Mouse (Mus musculus) heart, embryonic 16.5 days (tissue): ENCODE data around the gene Olfr1413. TPM values are rescaled to one million over a fixed set of nuclear protein-coding genes. Genes with fewer than 3 reads are reported as not detected.

Experiments used
- ATAC-seq: fragments of 200-750 bp; cut with Nextera tagmentation; replicated peaks from 2 replicates; pipeline ENCODE4 v1.8.0; 2017; ENCODE audit warnings: moderate number of reproducible peaks; ENCODE audit not compliant: insufficient read depth, low FRiP score; ENCODE audit errors: extremely low read depth
- H3K27ac ChIP-seq: fragments of 300-500 bp; sonication (generic); 2 replicates; pipeline ENCODE4 v1.5.1; 2014; ENCODE audit warnings: mild to moderate bottlenecking, low read length, control low read depth, moderate library complexity
- H3K27me3 ChIP-seq: fragments of 300-500 bp; sonication (generic); 2 replicates; pipeline ENCODE4 v1.6.1; 2014; ENCODE audit warnings: low read length, mixed read lengths; ENCODE audit not compliant: control insufficient read depth, insufficient read depth
- H3K36me3 ChIP-seq: fragments of 300-500 bp; sonication (generic); 2 replicates; pipeline ENCODE4 v1.6.1; 2014; ENCODE audit not compliant: control insufficient read depth, insufficient read depth
- H3K4me1 ChIP-seq: fragments of 300-500 bp; sonication (generic); 2 replicates; pipeline ENCODE4 v1.6.1; 2014; ENCODE audit warnings: low read length, mixed read lengths; ENCODE audit not compliant: control insufficient read depth, insufficient read depth
- H3K4me2 ChIP-seq: fragments of 300-500 bp; sonication (generic); 2 replicates; pipeline ENCODE4 v1.6.1; 2014; ENCODE audit warnings: low read depth, mild to moderate bottlenecking, control low read depth, low read length
- H3K4me3 ChIP-seq: fragments of 300-500 bp; sonication (generic); 2 replicates; pipeline ENCODE4 v1.5.1; 2014; ENCODE audit warnings: mild to moderate bottlenecking, control low read depth, low read length
- H3K9ac ChIP-seq: fragments of 300-500 bp; sonication (generic); 2 replicates; pipeline ENCODE4 v1.6.1; 2014; ENCODE audit warnings: low read length, control low read depth
- H3K9me3 ChIP-seq: fragments of 300-500 bp; sonication (generic); replicated peaks from 2 replicates; pipeline ENCODE4 v1.6.1; 2016; ENCODE audit warnings: low read length; ENCODE audit not compliant: control insufficient read depth
- WGBS: fragments of 180-500 bp; shearing (Covaris S2); extraction: QIAGEN DNeasy Blood & Tissue Kit; methylation state at CpG from one replicate; pipeline ENCODE4 v1.1.7; 2014; 5-methylcytosine and 5-hydroxymethylcytosine counted together
- polyA plus RNA-seq: library from polyadenylated mRNA; unstranded; fragments of >200 nt; fragmentation: Nextera tagmentation; extraction: Ambion mirVana; gene quantifications from 2 replicates; pipeline ENCODE4 v1.2.1, GENCODE M21; 2015

The Olfr1413 gene
- polyA plus RNA-seq, 1 experiment from 2014 or later: not detected

- Histone ChIP-seq H3K27ac (no peak within 1 kb of the TSS), H3K9me3 (no peaks in the 10 kb centered on the region), H3K4me3 (no peak within 1 kb of the TSS), H3K36me3 (no peaks in the 10 kb centered on the region), H3K4me1 (no peaks in the 10 kb centered on the region), H3K9ac (no peak within 1 kb of the TSS), H3K27me3 (peaks cover 6% of the 10 kb centered on the region; the same call in 1 of the 2 replicates), H3K4me2 (no peak within 1 kb of the TSS)
- WGBS: 79% methylated on average over 1 of the region's 1 CpGs
- ATAC-seq: no peak
Measured at GRCm38 (mm10) chr1:92605482-92605881, 34.4 kb downstream of the Olfr1413 start, which contains the start of gene Olfr1410. Gene Olfr1410 (plus strand): TSS chr1:92605782.

- Histone ChIP-seq H3K27ac (no peak overlapping the region), H3K27me3 (peaks cover 8% of the 10 kb centered on the region), H3K4me2 (no peak overlapping the region), H3K4me1 (no peaks in the 10 kb centered on the region), H3K36me3 (no peaks in the 10 kb centered on the region), H3K9me3 (no peaks in the 10 kb centered on the region), H3K9ac (no peak overlapping the region), H3K4me3 (no peak overlapping the region)
- 68% methylated on average over 4 of the region's 4 CpGs for WGBS
- no peak for ATAC-seq
Measured at GRCm38 (mm10) chr1:92607711-92608110, 36.6 kb downstream of the Olfr1413 start.

GRCm38 (mm10) chr1:92611008-92611407, 39.9 kb downstream of the Olfr1413 start:
- Histone ChIP-seq H3K36me3 (no peaks in the 10 kb centered on the region), H3K4me3 (no peak overlapping the region), H3K4me1 (no peaks in the 10 kb centered on the region), H3K27ac (no peak overlapping the region), H3K27me3 (peaks cover 8% of the 10 kb centered on the region), H3K4me2 (no peak overlapping the region), H3K9me3 (no peaks in the 10 kb centered on the region), H3K9ac (no peak overlapping the region)
- WGBS: 3% methylated on average over 5 of the region's 5 CpGs
- no peak for ATAC-seq

- ATAC-seq: no peak
- no peak overlapping the region for H3K4me2 ChIP-seq
- peaks cover 10% of the 10 kb centered on the region for H3K27me3 ChIP-seq
- 38% methylated on average over 4 of the region's 4 CpGs for WGBS
- H3K27ac ChIP-seq: no peak overlapping the region
- no peaks in the 10 kb centered on the region for H3K36me3 ChIP-seq
- no peak overlapping the region for H3K4me3 ChIP-seq
- H3K9me3 ChIP-seq: no peaks in the 10 kb centered on the region
- H3K9ac ChIP-seq: no peak overlapping the region
- H3K4me1 ChIP-seq: no peaks in the 10 kb centered on the region
Measured at GRCm38 (mm10) chr1:92613175-92613574, 42.1 kb downstream of the Olfr1413 start.

- no peak overlapping the region for H3K27ac ChIP-seq
- no peak overlapping the region for H3K4me3 ChIP-seq
- no peaks in the 10 kb centered on the region for H3K36me3 ChIP-seq
- H3K4me1 ChIP-seq: no peaks in the 10 kb centered on the region
- 9% methylated on average over 1 of the region's 1 CpGs for WGBS
- H3K4me2 ChIP-seq: no peak overlapping the region
- H3K9me3 ChIP-seq: no peaks in the 10 kb centered on the region
- peaks cover 5% of the 10 kb centered on the region; the same call in 1 of the 2 replicates for H3K27me3 ChIP-seq
- H3K9ac ChIP-seq: no peak overlapping the region
- ATAC-seq: no peak
Measured at GRCm38 (mm10) chr1:92614516-92614915, 43.4 kb downstream of the Olfr1413 start.

- WGBS: 56% methylated on average over 1 of the region's 1 CpGs
- H3K27ac ChIP-seq: no peak overlapping the region
- H3K4me3 ChIP-seq: no peak overlapping the region
- H3K9me3 ChIP-seq: no peaks in the 10 kb centered on the region
- no peaks in the 10 kb centered on the region for H3K36me3 ChIP-seq
- no peak overlapping the region for H3K4me2 ChIP-seq
- H3K27me3 ChIP-seq: peaks cover 5% of the 10 kb centered on the region; the same call in 1 of the 2 replicates
- ATAC-seq: no peak
- no peaks in the 10 kb centered on the region for H3K4me1 ChIP-seq
- H3K9ac ChIP-seq: no peak overlapping the region
Measured at GRCm38 (mm10) chr1:92616046-92616445, 44.9 kb downstream of the Olfr1413 start.

GRCm38 (mm10) chr1:92617488-92617887, 46.4 kb downstream of the Olfr1413 start, which contains the start of gene Olfr12:
Gene Olfr12 (plus strand): TSS chr1:92617788.
- Histone ChIP-seq H3K27me3 (0 out of 2 replicates have a peak, but pooled peaks cover 3% of the 10 kb centered on the region), H3K4me2 (no peak within 1 kb of the TSS), H3K4me1 (no peaks in the 10 kb centered on the region), H3K27ac (no peak within 1 kb of the TSS), H3K4me3 (no peak within 1 kb of the TSS), H3K9me3 (no peaks in the 10 kb centered on the region), H3K9ac (no peak within 1 kb of the TSS), H3K36me3 (no peaks in the 10 kb centered on the region)
- 65% methylated on average over 2 of the region's 2 CpGs for whole genome bisulfite sequencing
- ATAC-seq: no peak

- no peak overlapping the region for H3K4me3 ChIP-seq
- H3K36me3 ChIP-seq: no peaks in the 10 kb centered on the region
- no peaks in the 10 kb centered on the region for H3K9me3 ChIP-seq
- WGBS: 40% methylated on average over 4 of the region's 4 CpGs
- no peak overlapping the region for H3K27ac ChIP-seq
- ATAC-seq: no peak
- H3K4me1 ChIP-seq: no peaks in the 10 kb centered on the region
- no peak overlapping the region for H3K4me2 ChIP-seq
- H3K9ac ChIP-seq: no peak overlapping the region
- H3K27me3 ChIP-seq: 0 out of 2 replicates have a peak, but pooled peaks cover 3% of the 10 kb centered on the region
Measured at GRCm38 (mm10) chr1:92618360-92618759, 47.2 kb downstream of the Olfr1413 start.
